Mouse (Mus musculus) liver, embryonic 11.5 days (tissue): ENCODE data around the gene Glrx5. TPM values are rescaled to one million over a fixed set of nuclear protein-coding genes. Genes with fewer than 3 reads are reported as not detected.

Source experiments
- ATAC-seq: fragments of 200-750 bp; cut with Nextera tagmentation; replicated peaks from 2 replicates; pipeline ENCODE4 v1.8.0; 2017; ENCODE audit warnings: moderate number of reproducible peaks, mild to moderate bottlenecking, moderate TSS enrichment, moderate library complexity; ENCODE audit not compliant: low FRiP score
- DNase-seq: peaks from one replicate; pipeline ENCODE4 v3.0.0-alpha.2; 2017; ENCODE audit warnings: low spot score
- H3K27ac ChIP-seq: fragments of 300-500 bp; sonication (generic); 2 replicates; pipeline ENCODE4 v1.5.1; 2014; ENCODE audit warnings: mild to moderate bottlenecking, low read depth, low read length, control low read depth
- H3K27me3 ChIP-seq: fragments of 300-500 bp; sonication (generic); replicated peaks from 2 replicates; pipeline ENCODE4 v1.6.1; 2014; ENCODE audit warnings: low read length, mixed read lengths; ENCODE audit not compliant: control insufficient read depth, insufficient read depth
- H3K36me3 ChIP-seq: fragments of 300-500 bp; sonication (generic); 2 replicates; pipeline ENCODE4 v1.6.1; 2014; ENCODE audit warnings: mild to moderate bottlenecking, low read length, moderate library complexity, mixed read lengths; ENCODE audit not compliant: control insufficient read depth, insufficient read depth
- H3K4me1 ChIP-seq: fragments of 300-500 bp; sonication (generic); replicated peaks from 2 replicates; pipeline ENCODE4 v1.6.1; 2014; ENCODE audit warnings: low read length, mixed read lengths; ENCODE audit not compliant: control insufficient read depth, insufficient read depth
- H3K4me2 ChIP-seq: fragments of 300-500 bp; sonication (generic); 2 replicates; pipeline ENCODE4 v1.6.1; 2014; ENCODE audit warnings: mild to moderate bottlenecking, control low read depth, moderate library complexity
- H3K4me3 ChIP-seq: fragments of 300-500 bp; sonication (generic); 2 replicates; pipeline ENCODE4 v1.5.1; 2014; ENCODE audit warnings: low read depth, low read length, control low read depth
- H3K9ac ChIP-seq: fragments of 300-500 bp; sonication (generic); 2 replicates; pipeline ENCODE4 v1.6.1; 2014; ENCODE audit warnings: low read depth, low read length, control low read depth
- H3K9me3 ChIP-seq: fragments of 300-500 bp; sonication (generic); 2 replicates; pipeline ENCODE4 v1.6.1; 2016; ENCODE audit warnings: low read length, inconsistent platforms, mixed read lengths; ENCODE audit not compliant: control insufficient read depth
- whole genome bisulfite sequencing: fragments of 180-500 bp; shearing (Covaris S2); extraction: QIAGEN DNeasy Blood & Tissue Kit; methylation state at CpG from one replicate; pipeline ENCODE4 v1.1.7; 2014; 5-methylcytosine and 5-hydroxymethylcytosine counted together
- polyA plus RNA-seq: library from polyadenylated mRNA; unstranded; fragments of >200 nt; fragmentation: Nextera tagmentation; extraction: Ambion mirVana; gene quantifications from 2 replicates; pipeline ENCODE4 v1.2.1, GENCODE M21; 2014

The Glrx5 gene
- polyA plus RNA-seq, 1 experiment from 2014 or later: 610 TPM

GRCm38 (mm10) chr12:105021441-105022069 lies 10.9 kb upstream of the Glrx5 start:
- Histone ChIP-seq H3K27me3 (no peaks in the 10 kb centered on the region), H3K4me1 (peaks cover 41% of the 10 kb centered on the region), H3K36me3 (peaks cover 4% of the 10 kb centered on the region), H3K9ac (0 out of 2 replicates have a peak overlapping the region, but pooled peaks have one; percentile 36), H3K27ac (peak overlapping the region; percentile 35; the same call in 1 of the 2 replicates), H3K4me2 (peak overlapping the region; percentile 32), H3K4me3 (0 out of 2 replicates have a peak overlapping the region, but pooled peaks have one; percentile 10), H3K9me3 (peaks cover 11% of the 10 kb centered on the region)
- no peak for ATAC-seq
- DNase-seq: no peak
- 62% methylated on average over 8 of the region's 8 CpGs for WGBS

- peaks cover 11% of the 10 kb centered on the region for H3K9me3 ChIP-seq
- no peak overlapping the region; the same call in 1 of the 2 replicates for H3K27ac ChIP-seq
- peaks cover 35% of the 10 kb centered on the region for H3K4me1 ChIP-seq
- DNase-seq (no peak), ATAC-seq (no peak)
- H3K4me3 ChIP-seq: no peak overlapping the region
- peak overlapping the region; percentile 32 for H3K4me2 ChIP-seq
- 0 out of 2 replicates have a peak overlapping the region, but pooled peaks have one; percentile 36 for H3K9ac ChIP-seq
- H3K36me3 ChIP-seq: peaks cover 4% of the 10 kb centered on the region
- 41% methylated on average over 7 of the region's 7 CpGs for WGBS
- H3K27me3 ChIP-seq: no peaks in the 10 kb centered on the region
Observed at GRCm38 (mm10) chr12:105022141-105022540, 10.3 kb upstream of the Glrx5 start.

DNA sequence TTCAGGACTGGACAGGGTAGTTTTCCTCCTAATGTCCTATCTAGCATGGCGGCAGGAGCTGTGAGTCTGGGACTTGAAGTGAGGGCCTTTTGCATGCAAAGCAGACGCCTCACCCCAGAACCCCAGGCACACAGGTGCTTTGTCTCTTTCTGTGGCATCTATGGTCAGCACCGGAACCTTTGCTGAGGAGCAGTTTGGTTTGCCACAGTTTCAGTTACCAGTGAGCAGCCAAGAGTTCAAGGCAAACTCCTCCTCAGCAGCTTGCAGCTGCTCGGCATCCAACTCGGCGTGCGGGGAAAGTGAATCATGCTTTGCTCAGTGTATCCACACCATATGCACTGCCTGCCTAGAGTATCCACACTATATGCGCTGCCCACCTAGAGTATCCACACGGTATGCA lies 9.7 kb upstream of the Glrx5 start:
- H3K36me3 ChIP-seq: peaks cover 4% of the 10 kb centered on the region
- no peak overlapping the region for H3K9ac ChIP-seq
- H3K27ac ChIP-seq: no peak overlapping the region; the same call in 1 of the 2 replicates
- DNase-seq (no peak), ATAC-seq (no peak)
- H3K4me3 ChIP-seq: no peak overlapping the region
- peaks cover 11% of the 10 kb centered on the region for H3K9me3 ChIP-seq
- WGBS: 97% methylated on average over 9 of the region's 9 CpGs
- H3K4me1 ChIP-seq: peaks cover 36% of the 10 kb centered on the region
- no peaks in the 10 kb centered on the region for H3K27me3 ChIP-seq
- no peak overlapping the region for H3K4me2 ChIP-seq

- Histone ChIP-seq H3K27ac (peak overlapping the region; percentile 87), H3K4me2 (peak overlapping the region; percentile 44), H3K9ac (no peak overlapping the region), H3K27me3 (no peaks in the 10 kb centered on the region), H3K4me3 (no peak overlapping the region), H3K4me1 (peaks cover 21% of the 10 kb centered on the region), H3K9me3 (peaks cover 11% of the 10 kb centered on the region), H3K36me3 (peaks cover 20% of the 10 kb centered on the region)
- 26% methylated on average over 8 of the region's 8 CpGs for WGBS
- ATAC-seq (peak; percentile 83), DNase-seq (no peak)
Observed at GRCm38 (mm10) chr12:105025271-105025946, 7.1 kb upstream of the Glrx5 start.

GRCm38 (mm10) chr12:105025947-105026586 lies 6.4 kb upstream of the Glrx5 start:
- Histone ChIP-seq H3K36me3 (peaks cover 21% of the 10 kb centered on the region), H3K4me2 (peak overlapping the region; percentile 44), H3K27me3 (no peaks in the 10 kb centered on the region), H3K9ac (no peak overlapping the region; the same call in none of the 2 replicates), H3K4me1 (peaks cover 20% of the 10 kb centered on the region), H3K9me3 (peaks cover 11% of the 10 kb centered on the region), H3K27ac (peak overlapping the region; percentile 87), H3K4me3 (no peak overlapping the region)
- ATAC-seq (peak; percentile 49), DNase-seq (no peak)
- 35% methylated on average over 10 of the region's 10 CpGs for WGBS

GRCm38 (mm10) chr12:105027323-105027991 lies 5.0 kb upstream of the Glrx5 start:
- Histone ChIP-seq H3K27me3 (no peaks in the 10 kb centered on the region), H3K4me3 (no peak overlapping the region), H3K36me3 (peaks cover 21% of the 10 kb centered on the region), H3K4me2 (peak overlapping the region; percentile 22), H3K9me3 (peaks cover 10% of the 10 kb centered on the region), H3K4me1 (peaks cover 10% of the 10 kb centered on the region), H3K27ac (peak overlapping the region; percentile 94), H3K9ac (no peak overlapping the region)
- 13% methylated on average over 15 of the region's 15 CpGs for WGBS
- DNase-seq (peak; percentile 76), ATAC-seq (peak; percentile 59)

GRCm38 (mm10) chr12:105029890-105030289 lies 2.6 kb upstream of the Glrx5 start:
- no peaks in the 10 kb centered on the region for H3K9me3 ChIP-seq
- peaks cover 19% of the 10 kb centered on the region for H3K4me1 ChIP-seq
- peak overlapping the region; percentile 97; the same call in 1 of the 2 replicates for H3K4me3 ChIP-seq
- peaks cover 18% of the 10 kb centered on the region for H3K36me3 ChIP-seq
- H3K27ac ChIP-seq: no peak overlapping the region; the same call in 1 of the 2 replicates
- no peaks in the 10 kb centered on the region for H3K27me3 ChIP-seq
- WGBS: 88% methylated on average over 9 of the region's 9 CpGs
- H3K4me2 ChIP-seq: peak overlapping the region; percentile 90; the same call in 1 of the 2 replicates
- no peak overlapping the region for H3K9ac ChIP-seq
- ATAC-seq (no peak), DNase-seq (no peak)
